Mouse (Mus musculus): ENCODE measurements around the gene Rbp1.

DNA sequence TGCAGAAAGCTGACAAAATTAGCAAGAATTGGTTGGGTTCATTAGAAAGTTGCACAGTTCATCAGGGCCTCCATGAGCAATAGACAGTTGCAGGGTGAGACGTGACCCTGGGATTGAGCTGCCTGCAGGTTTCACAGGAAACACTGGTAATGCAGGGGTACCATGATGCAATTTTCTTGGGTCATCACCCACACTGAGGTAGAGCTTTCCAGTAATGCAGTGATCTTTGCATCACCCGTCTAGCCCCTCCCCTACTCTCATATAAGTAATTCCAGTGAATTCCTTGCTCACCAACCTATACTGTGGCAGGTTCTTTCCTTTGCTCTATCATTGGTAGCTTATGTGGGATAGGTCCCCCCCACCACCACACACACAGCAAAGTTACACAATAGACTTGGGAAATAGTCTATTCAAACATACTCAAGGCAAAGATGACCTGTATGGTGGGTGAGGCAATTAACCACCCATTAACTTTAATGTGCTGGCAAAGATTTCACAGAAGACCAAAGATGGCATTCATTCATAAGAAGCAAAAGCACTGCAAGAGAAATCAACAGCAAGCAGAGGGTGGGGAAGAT, 57.5 kb downstream of the Rbp1 start:
- no peak for TF ChIP-seq CHD2 (IDR thresholded peaks at IDR 0.05; ENCODE audit: low read length)
- no peak for TF ChIP-seq USF1 (IDR thresholded peaks at IDR 0.05; ENCODE audit: low read depth, low read length)
- TF ChIP-seq POLR2A (IDR thresholded peaks at IDR 0.05; ENCODE audit: control insufficient read depth in 1 of 2, insufficient read depth in 1 of 2, low read depth in 1 of 2, low read length in 2 of 2, poor library complexity in 1 of 2) = no peak
- TF ChIP-seq CTCF (IDR thresholded peaks at IDR 0.05 in 2 of 3, conservative IDR thresholded peaks at IDR 0.05 in 1 of 3; ENCODE audit: control insufficient read depth in 1 of 3, insufficient read depth in 1 of 3, low read depth in 2 of 3, low read length in 3 of 3, poor library complexity in 1 of 3, severe bottlenecking in 1 of 3) = no peak
- TF ChIP-seq NELFE (IDR thresholded peaks at IDR 0.05; ENCODE audit: low read depth, low read length) = no peak
- no peak for TF ChIP-seq POLR2AphosphoS5 (IDR thresholded peaks at IDR 0.05; ENCODE audit: borderline replicate concordance, low read depth, low read length)
- TF ChIP-seq RCOR1 (IDR thresholded peaks at IDR 0.05; ENCODE audit: low read depth, low read length) = no peak
- no peak for TF ChIP-seq ZKSCAN1 (IDR thresholded peaks at IDR 0.05; ENCODE audit: low read depth, low read length)
- TF ChIP-seq RAD21 (IDR thresholded peaks at IDR 0.05; ENCODE audit: low read depth, low read length) = no peak
- no peak for TF ChIP-seq POLR2AphosphoS2 (IDR thresholded peaks at IDR 0.05; ENCODE audit: low read length)
- no peak for TF ChIP-seq EP300 (IDR thresholded peaks at IDR 0.05; ENCODE audit: low read depth in 1 of 2, low read length in 2 of 2)
- TF ChIP-seq TAL1 (IDR thresholded peaks at IDR 0.05; ENCODE audit: low read length) = no peak
- TF ChIP-seq MYC (IDR thresholded peaks at IDR 0.05; ENCODE audit: low read depth, low read length) = no peak
- TF ChIP-seq NRF1 (IDR thresholded peaks at IDR 0.05; ENCODE audit: insufficient read depth, low read depth, low read length, poor library complexity, severe bottlenecking) = no peak

Data from MEL (cell line).